Mouse (Mus musculus) brain, embryonic 14.5 days (tissue): ENCODE measurements around the gene Inpp5e.

Source experiments
- CTCF ChIP-seq: fragments of 200-500 bp; IDR thresholded peaks from 2 replicates; pipeline ENCODE4 v1.5.1; 2012; ENCODE audit warnings: inconsistent platforms, mild to moderate bottlenecking, moderate library complexity, borderline replicate concordance; ENCODE audit not compliant: insufficient read depth, insufficient read length; ENCODE audit errors: extremely low read depth
- POLR2A ChIP-seq: fragments of 200-500 bp; IDR thresholded peaks from 2 replicates; pipeline ENCODE4 v1.6.1; 2012; ENCODE audit warnings: mild to moderate bottlenecking, inconsistent platforms, borderline replicate concordance; ENCODE audit not compliant: poor library complexity, insufficient read depth, insufficient read length, severe bottlenecking; ENCODE audit errors: extremely low read depth

DNA sequence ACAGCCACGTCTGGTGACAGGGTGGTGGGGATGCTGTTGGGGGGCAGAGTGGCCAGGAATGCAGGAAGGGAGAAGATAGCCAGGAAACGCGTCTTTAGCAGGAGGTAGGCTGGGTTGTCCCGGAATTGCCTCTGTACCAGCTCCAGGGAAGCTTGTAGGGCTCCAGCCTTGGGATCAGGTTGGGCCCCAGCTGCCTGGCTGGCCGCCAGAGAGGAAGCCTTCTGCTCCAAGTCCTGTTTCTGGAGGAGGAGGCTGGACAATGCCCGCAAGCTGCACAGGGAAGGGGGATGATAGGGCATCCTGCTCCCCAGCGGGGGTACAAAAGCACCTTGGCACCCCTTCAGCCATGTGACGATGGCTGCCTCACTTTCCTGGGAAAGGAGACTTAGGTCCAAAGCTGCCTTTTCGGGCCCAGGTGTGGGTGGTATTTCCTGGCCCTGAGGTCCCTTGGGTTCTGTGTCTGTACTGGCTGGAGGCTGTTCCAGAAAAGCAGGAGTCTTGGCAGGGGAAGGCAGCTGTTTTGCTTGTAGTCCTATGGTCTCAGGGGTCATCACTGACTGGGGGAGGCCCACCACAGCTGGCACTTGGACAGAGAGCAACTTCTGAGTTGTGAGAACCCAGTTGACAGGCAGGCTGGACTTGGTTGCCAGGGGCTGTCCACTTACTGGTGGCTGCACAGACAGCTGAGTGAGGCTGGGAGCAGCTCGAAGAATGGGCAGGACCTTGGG lies 44.1 kb downstream of the Inpp5e start:
- TF ChIP-seq CTCF (no peak), POLR2A (no peak)
